Mouse (Mus musculus) adrenal gland, postnatal 36 days (tissue): ENCODE data around the gene Actr3. TPM values are rescaled to one million over a fixed set of nuclear protein-coding genes. Genes with fewer than 3 reads are reported as not detected.
A peak's percentile ranks its signal among the peaks of the same experiment; 100 is the strongest.
"Not testable (repeated sequence)": the region's sequence is repeated elsewhere in the genome, so short reads cannot be mapped to it uniquely, and the experiment has no call there.

ENCODE experiments used
- DNase-seq, 2 experiments: peaks; one replicate each; pipeline ENCODE4 v3.0.0; 2021; ENCODE audit warnings: mixed read lengths in 1 of 2
- total RNA-seq, 2 experiments: library from RNA; stranded (reverse); gene quantifications; 2 replicates each; pipeline ENCODE4 v1.2.3; 2021

Gene Actr3
- total RNA-seq, 2 experiments from 2014 or later = 143 to 176 TPM

DNA sequence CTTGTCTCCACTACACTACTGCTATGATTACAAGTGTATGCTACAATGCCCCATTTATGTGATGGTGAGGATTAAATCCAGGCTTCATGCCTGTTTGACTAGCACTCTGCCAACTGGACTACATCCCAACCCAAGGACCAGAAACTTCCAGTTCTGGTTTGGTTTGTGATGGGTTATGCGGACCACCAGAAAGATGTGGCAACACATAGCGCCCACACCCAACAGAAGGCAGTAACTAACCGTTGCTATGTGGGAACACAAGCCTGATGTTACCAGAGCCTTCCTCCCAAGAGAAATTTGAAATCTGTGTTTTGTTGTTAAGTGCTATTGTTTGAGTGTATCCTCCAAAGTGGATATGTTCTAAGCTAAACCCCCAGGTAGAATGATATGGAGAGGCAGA is 4.0 kb upstream of the Actr3 start:
- DNase-seq = no peak

DNA sequence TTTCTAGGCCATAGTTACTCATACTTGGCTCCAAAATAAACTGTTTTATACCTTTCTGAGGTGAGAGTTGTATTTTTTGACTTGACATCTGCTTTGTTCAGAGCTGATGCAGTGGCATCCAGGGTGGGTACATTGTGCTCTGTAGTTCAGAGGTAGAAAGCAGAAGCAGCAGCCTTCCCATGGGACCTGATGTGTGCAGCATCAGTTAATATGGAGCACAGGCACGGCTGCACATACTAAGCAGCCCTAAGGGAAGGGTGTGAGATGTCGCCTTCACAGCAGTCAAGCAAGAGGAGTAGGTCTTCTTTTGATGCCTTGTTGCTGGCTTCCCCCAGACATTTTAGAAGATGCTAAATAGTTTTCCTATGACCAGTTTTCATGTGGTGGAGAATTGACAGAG is 3.3 kb upstream of the Actr3 start:
- no peak for DNase-seq

DNA sequence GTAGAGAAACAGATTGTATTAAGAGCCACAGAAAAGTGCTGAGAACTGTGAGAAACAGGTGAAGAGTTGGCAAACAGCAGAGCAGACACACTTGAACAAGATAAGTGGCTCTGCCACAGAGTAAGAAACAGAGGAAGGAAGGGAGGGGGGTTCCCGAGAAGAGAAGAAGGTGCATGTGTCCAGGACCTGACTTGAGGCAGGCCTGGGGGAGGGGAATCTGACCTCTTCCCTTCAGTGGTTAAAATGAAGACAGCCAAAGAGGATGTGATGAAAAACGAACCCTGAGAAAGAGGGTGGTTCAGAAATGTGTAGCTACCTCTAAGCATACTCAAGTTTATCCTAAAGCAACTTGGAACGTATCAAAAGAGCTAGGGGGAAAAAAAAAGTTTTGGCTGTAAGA is 2.4 kb upstream of the Actr3 start:
- peak in 1 of 2 experiments; percentile 12 for DNase-seq

DNA sequence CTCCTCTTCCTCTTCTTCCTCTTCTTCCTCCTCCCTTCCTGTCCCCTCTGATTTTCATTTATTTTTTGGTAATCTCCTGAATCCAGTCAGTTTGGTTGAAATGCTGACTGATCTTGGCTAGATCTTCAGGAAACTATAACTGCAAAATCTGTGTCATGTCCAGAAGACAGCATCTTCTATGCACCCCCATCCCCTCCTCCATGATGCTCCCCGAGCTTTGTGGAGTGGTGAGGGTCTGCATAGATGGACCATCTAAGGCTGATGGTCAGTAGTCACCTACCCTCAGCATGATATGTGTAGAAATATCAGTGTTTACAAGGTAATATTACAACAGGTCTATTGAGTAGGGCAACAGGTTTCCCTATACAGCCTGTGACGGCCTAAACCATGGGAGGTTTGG is 1.6 kb upstream of the Actr3 start:
- no peak for DNase-seq

DNA sequence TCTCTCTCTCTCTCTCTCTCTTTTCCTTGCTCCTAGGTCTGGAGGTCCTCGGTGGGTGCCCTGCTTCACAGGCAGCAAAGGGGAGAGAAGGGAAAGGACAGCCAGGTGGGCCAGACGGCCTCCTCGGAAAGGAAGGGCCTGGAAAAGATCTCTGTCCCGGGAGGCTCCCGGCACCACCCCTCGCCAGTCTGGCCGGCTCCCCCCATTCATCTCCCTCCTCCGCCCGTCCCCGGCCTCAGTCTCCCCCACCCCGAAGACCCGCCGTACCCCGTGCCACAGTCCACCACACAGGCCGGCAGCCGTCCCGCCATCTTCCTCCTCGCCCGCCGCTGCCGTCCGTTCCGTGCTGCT is 534 bp downstream of the Actr3 start:
- no peak for DNase-seq

DNA sequence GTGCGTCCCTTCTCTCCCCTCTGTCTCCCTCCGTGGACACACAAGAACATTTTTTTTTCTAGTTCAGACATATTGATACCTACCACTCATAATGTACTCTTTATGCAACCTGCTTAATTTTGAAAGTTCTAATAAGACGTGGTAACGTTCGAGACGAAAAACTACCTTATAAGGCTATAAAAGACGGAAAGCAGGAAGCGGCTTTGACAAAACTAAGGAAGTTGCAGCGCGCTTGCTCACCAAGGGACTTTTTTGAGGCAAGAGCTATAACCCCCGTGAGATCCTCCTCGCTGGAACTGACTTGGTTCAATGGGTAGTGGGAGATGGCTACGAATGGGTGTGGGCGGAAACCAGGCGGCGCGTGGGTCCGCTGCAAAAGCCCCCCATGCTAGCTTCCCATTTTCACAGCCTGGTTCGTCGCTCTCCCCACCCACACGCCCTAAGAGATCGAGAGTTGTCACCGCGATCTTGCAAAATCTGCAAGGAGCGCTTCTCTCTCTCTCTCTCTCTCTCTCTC is 984 bp downstream of the Actr3 start:
- peak; percentile 51 to 61 for DNase-seq

DNA sequence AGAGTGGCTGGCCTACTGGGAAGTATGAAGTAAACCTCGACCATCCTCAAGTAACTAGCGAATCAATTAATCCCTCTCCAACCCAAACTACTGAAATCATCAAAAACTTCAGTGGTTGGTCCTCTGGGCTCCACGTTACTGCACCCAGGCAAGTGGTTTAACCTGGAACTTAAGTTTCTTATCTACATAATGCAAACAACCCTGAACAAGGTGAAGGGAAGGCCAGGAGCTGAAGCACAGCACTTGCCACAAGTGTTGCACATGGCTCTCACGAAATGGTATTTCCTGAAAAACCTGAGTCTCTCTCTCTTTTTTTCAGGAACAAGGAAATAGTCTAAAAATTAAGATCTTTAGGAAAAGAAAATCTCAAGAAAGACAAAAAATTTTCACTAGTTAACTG is 4.2 kb downstream of the Actr3 start:
- DNase-seq = no peak

DNA sequence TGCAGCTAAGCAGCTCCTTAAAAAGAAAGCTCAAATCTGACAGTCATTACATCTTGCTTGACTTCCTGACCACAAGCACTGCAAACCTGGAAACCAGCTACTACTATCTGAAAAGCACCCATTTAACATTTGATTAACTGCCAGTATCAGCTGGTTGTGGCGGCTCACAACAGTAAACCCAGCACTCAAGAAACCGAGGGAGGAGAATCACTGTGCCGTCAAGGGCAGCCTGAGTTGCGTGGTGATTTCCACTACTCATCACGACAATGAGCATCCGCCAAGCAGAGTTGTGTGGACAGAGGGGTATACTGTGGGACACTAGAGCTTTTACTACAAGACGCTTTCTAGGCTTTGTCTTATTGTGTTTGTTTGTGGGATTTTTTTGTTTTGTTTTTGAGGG is 4.8 kb downstream of the Actr3 start:
- DNase-seq = peak in 1 of 2 experiments; percentile 8

DNA sequence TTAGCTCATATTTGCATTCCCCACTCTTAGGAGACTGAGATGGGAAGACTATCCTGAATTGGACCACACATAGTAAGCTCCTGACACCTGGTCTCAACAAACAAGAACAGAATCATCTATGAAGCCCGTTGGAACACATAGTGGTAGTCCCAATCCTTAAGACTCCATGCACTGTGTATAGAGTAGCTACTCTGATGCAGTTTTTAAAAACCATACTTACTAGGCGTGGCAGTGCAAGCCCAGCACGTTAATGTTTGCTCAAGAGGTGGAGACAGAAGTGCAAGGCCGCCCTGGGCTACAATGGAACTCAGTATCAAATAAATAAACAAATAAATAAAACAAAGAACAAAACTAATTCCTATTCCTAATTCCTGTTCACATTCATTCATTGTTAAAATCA is 5.5 kb downstream of the Actr3 start:
- DNase-seq = no peak

DNA sequence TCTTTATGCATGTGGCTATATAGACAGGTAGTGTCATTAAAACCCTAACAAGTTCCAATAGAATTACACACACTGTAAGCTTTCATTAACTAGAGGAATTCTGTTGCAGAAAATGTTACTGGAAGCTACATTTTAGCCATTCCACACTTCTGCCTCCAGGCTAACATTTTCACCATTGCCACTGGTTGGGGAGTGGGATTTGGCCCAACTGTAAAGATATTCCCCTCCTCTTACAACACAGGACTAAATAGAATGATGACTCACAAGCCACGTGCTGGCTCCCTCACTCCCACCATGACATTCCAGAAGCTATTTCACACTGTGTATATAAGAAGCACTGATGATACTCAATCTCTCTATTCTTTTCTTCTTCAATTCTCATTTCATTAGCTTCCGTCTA is 7.2 kb downstream of the Actr3 start:
- no peak for DNase-seq

DNA sequence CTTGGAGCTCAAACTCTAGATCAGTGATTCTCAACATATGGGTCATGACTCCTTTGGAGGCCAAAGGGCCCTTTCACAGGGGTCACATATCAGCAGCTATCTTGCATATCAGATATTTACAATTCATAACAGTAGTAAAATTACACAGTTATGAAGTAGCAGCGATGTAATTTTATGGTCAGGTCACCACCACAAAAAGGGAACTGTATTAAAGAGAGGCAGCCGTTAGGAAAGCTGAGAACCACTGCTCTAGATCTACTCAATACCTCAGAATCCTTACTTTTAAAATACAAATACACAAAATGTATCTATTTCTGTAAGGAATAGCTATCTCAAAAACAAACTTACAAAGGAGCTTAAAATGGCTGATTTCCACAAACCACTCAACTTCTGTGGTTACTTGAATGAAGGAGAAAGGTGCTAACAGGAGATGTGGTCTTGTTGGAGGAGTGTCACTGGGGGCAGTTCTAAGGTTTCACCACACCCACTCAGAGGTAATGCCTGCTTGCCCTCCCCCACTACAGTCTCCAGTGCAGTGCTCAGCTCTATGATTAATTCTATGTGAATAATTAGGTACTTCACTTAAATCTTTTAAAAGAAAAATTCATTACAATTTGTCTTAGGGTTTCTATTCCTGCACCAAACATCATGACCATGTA is 9.0 kb downstream of the Actr3 start:
- no peak for DNase-seq

DNA sequence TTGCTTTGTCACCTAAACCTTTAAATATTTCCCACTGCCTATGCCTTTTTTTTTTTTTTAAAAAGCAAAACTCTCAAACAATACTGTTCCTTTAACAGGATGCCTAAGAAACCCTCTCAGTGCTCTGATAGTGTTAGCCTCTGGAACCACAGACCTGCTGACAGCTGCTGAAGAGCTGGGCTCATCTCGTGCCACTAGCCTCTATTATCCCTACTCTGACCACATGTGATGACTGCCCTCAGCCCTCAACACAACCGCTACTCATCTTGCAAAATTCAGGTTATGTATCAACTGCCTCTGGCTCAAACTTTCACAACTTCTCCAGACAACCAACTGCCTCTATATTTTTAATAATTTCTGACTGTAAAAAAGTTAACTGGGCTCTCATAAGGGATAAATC is 15.6 kb downstream of the Actr3 start:
- DNase-seq = no peak

DNA sequence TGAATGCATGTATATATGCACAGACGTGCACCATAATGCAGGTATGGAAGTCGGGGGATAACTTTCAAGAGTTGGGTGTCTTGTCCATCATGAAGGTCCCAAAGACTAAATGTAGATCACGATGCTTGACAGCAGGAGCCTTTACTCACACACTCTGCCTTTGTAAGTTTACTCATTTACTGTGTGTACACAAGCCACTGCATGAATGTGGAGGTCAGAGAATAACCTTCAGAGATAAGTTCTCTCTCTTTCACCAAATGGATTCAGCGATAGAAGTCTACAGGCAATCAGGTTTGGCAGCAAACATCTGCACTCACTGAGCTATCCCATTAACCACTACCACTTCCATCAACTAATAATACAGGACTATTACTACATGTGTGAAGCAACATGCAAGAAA is 16.8 kb downstream of the Actr3 start:
- no peak for DNase-seq

DNA sequence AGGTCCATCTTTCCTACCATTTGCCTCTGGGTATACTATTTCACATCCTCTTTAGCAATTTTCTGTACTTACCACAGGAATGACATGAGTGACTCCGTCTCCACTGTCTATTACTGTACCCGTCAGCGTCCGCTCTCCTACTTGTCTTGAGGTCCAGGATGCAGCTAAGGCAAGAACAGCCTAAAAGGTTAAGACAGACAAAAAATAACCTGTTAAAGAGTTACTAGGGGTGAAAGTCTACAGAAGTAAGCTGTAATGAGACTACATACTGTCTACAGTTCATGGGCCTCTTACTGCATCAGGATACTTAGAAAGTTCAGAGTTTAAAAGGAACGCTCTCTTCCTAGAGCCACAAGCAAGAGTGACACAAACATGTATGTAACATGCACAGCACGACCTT is 28.3 kb downstream of the Actr3 start:
- no peak for DNase-seq

DNA sequence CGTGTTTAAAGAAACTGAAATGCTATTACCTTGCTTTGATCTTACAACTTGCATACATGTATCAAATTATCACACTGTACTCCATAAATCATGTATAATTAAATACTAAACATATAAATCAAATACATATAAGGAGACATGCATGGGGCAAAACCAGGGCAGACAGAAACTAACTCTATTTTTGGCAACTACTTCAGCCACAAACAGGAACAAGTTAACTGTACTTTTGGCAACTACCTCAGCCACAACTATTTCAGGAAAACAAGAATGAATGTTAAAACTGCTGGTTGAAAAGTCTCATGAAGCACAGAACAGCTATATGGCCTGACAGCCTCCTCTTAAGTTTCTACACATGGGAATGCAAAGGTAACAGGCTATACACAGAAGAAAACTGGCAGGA is 40.1 kb downstream of the Actr3 start:
- DNase-seq = no peak

DNA sequence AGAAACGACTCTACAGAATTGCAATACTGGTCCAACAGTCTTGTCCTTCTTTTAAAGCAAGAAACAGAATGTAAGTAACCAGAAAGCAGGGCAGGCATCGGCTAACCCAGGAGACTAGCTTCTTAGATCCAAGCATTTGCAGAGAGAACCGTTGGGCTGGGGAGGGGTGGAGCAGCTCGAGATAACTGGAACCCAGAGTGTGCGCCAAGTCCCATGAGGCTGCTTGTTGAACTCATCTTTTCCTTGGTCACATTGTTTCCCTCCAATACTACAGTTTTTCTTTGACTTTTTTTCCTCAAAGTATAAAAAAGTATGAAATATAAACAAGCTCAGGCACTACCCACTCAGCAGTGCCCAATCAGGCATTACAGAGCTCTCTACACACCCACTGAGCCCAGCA is 42.2 kb downstream of the Actr3 start:
- not testable (repeated sequence) for DNase-seq

DNA sequence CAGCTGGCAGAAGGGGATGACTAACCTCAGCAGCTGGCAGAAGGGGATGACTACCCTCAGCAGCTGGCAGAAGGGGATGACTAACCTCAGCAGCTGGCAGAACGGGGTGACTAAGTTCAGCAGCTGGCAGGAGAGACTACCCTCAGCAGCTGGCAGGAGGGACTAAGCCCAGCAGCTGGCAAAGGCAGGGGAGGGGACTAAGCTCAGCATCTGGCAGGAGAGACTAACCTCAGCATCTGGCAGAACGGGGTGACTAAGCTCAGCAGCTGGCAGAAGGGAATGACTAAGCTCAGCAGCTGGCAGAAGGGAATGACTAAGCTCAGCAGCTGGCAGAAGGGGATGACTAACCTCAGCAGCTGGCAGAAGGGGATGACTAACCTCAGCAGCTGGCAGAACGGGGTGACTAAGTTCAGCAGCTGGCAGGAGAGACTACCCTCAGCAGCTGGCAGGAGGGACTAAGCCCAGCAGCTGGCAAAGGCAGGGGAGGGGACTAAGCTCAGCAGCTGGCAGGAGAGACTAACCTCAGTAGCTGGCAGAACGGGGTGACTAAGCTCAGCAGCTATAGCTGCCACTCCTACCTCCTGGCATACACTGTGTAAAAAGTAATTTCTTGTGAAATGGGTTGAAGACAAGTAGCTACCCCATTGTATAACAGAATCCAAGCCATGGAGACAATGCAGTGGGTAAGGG is 45.3 kb downstream of the Actr3 start:
- not testable (repeated sequence) for DNase-seq

DNA sequence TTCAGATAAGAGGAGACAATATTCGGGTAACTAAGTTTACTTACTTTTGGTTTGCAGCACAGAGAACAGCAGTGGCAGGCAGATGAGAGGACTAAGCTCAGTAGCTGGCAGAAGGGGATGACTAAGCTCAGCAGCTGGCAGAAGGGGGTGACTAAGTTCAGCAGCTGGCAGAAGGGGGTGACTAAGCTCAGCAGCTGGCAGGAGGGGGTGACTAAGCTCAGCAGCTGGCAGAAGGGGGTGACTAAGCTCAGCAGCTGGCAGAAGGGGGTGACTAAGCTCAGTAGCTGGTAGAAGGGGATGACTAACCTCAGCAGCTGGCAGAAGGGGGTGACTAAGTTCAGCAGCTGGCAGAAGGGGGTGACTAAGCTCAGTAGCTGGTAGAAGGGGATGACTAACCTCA is 45.9 kb downstream of the Actr3 start:
- not testable (repeated sequence) for DNase-seq

DNA sequence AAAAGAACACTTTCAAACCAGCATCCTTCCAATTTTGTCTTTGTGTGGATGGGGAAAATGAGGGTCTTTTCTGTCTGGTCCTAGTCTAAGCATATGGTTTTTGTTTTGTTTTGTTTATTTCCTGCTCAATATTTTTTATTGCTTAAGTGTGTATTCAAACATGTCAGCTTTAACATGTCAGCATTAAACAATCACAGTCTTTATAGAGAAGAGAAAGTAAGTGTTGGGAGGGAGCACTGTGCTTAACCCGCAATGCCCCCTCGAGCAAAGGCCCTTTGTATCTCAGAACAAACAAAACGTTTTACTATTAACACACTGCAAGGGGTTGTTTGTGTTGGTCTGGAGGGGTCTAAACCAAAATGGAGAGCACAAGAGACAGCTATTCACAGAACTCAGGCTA is 47.2 kb downstream of the Actr3 start:
- DNase-seq = no peak

DNA sequence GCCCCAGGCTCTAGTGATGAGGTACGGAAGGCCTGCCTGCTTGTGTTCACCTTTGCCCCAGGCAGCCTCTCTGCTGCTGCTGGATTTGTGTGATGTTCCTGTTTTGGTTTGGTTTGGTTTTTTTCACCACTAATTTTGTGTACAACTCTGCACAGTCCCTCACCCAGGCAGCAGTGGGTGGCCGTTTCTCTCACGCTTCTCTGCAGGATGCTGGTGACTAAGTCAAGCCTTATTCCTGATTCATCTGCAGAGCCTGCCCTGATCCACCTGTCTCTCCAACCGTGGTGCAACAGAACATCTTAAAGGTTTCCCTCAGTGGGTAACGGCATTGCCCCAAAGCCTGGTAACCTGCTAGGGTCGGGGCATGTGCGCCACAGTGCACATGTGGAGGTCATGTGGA is 49.3 kb downstream of the Actr3 start:
- no peak for DNase-seq

DNA sequence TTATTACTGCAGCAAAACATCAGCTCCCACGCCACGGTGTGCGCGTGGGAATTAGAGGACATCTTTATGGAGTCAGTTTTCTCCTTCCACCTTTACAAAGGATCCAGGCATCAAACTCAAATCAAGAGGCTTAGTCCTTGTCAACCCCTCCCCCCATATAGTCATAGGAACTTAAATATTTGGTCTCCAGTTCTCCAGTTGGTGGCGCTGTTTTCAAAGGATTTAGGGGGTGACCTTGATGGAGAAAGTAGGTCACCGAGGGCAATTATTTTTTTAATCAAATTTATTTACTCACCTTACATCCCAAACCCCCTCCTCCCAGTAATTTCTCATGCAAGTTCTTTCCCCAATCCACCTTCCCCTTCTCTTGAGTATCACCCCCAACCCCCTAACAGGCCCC is 52.9 kb downstream of the Actr3 start:
- peak in 1 of 2 experiments; percentile 36 for DNase-seq

DNA sequence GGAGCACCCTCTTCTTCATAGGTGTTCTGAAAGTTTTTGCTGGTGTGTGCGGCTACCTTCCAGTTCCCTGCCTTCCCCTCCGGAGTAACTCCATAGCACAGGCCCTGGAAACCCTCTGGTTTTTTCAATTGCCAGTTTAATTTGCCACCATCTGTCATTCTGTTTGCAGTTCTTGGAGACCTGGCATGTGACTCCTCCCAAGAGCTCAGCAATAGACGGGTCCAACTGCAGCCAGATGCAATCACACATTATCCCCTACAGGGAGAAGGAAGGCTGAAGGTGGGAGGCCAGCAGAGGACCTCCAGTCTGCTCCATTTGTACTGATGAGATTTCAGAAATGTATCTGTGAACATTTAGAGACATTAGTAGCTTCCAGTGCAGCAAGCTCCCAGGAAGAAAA is 56.6 kb downstream of the Actr3 start:
- DNase-seq = no peak

DNA sequence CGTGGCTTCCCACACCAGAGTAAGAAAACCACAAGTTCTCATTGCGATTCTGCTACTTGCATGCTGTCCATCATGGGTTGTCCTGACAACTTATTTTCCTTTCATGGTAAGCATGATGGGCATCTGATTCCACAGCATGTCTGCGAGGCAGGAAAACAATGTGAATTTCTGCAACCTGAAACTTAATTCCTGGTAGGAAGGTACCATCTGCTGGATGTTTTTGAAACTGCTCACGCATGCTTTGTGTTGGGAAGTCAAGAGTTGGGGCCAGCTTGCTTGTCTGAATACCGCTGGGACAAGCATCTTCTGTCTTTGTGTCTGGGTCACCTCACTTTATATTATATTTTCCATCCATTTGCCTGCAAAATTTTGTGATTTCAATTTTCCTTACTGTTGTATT is 62.7 kb downstream of the Actr3 start:
- DNase-seq = no peak

DNA sequence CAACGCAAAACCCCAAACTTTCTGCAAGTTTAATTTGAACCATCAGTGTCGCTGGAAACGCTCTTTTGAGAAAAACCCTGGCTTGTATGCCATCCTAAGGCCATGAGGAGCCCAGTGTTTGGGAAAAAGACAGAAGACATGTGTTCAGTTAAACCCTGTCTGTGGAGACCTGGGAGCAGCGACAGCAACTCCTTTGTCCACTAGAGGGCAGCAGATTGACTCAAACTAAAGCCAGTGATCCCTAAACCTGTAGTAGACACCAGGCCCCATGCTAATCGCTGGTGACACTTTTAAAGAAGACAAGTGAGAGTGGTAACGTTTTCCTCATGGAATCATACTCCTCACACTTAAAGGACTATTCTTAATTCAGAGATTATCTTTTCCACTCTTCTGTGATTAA is 64.7 kb downstream of the Actr3 start:
- peak; percentile 46 to 63 for DNase-seq
